Mouse (Mus musculus) thymus, adult 2 months (tissue): Measurements from ENCODE around the gene E2f6.

Experiments used
- CTCF ChIP-seq: fragments of 200-500 bp; IDR thresholded peaks from 2 replicates; pipeline ENCODE4 v1.5.1; 2012; ENCODE audit warnings: mild to moderate bottlenecking, control low read depth, low read length, moderate library complexity, borderline replicate concordance; ENCODE audit not compliant: control insufficient read depth, poor library complexity, insufficient read depth; ENCODE audit errors: extremely low read depth
- POLR2A ChIP-seq: fragments of 200-500 bp; IDR thresholded peaks from 2 replicates; pipeline ENCODE4 v1.6.1; 2012; ENCODE audit warnings: mild to moderate bottlenecking, low read length, control low read depth, moderate library complexity; ENCODE audit not compliant: control insufficient read depth, poor library complexity, insufficient read depth; ENCODE audit errors: extremely low read depth

DNA sequence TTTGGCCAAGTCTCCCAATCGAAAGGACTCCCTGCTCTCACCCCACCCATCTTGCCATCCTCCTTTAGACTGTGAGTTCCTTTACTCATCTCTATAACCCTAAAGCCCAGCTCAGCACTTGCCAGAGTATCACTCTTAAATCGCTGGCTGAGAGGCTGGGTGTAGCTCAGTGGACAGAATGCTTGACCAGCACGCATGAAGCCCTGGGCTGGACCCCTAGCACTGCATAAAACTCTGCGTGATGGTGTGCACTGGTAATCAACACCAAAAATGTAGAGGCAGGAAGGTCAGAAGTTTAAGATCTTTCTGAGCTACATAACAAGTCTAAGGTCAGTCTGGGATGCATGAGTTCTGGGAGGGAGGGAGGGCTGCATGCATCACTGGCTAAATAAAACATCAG is 36.2 kb upstream of the E2f6 start:
- TF ChIP-seq POLR2A (no peak), CTCF (no peak)
